Mouse (Mus musculus) brown adipose tissue, adult 24 weeks (tissue): Measurements from ENCODE around the gene Nudt4. TPM values are rescaled to one million over a fixed set of nuclear protein-coding genes. Genes with fewer than 3 reads are reported as not detected.
A peak's percentile ranks its signal among the peaks of the same experiment; 100 is the strongest.

Source experiments
- H3K27ac ChIP-seq: fragments of 200-500 bp; replicated peaks from 2 replicates; pipeline ENCODE4 v1.5.1; 2012; ENCODE audit warnings: low read depth, mild to moderate bottlenecking, low read length
- H3K4me1 ChIP-seq: fragments of 200-500 bp; 2 replicates; pipeline ENCODE4 v1.6.1; 2012; ENCODE audit warnings: low read length, mixed read lengths; ENCODE audit not compliant: control insufficient read depth, insufficient read depth, insufficient read length
- H3K4me3 ChIP-seq: fragments of 200-500 bp; 2 replicates; pipeline ENCODE4 v1.5.1; 2012; ENCODE audit warnings: low read depth, mild to moderate bottlenecking, low read length, moderate library complexity; ENCODE audit not compliant: insufficient read depth
- polyA plus RNA-seq: library from polyadenylated mRNA; stranded (reverse); fragments of >200 nt; gene quantifications from 2 replicates; pipeline ENCODE4 v1.2.4, GENCODE M21; 2012; ENCODE audit not compliant: missing spikeins, insufficient read depth, insufficient read length

The Nudt4 gene
- polyA plus RNA-seq, 1 experiment, result 168 TPM

- no peak overlapping the region for H3K27ac ChIP-seq
- peaks cover 4% of the 10 kb centered on the region for H3K4me1 ChIP-seq
- no peak overlapping the region for H3K4me3 ChIP-seq
Measured at GRCm38 (mm10) chr10:95535399-95536221, 28.3 kb downstream of the Nudt4 start.

GRCm38 (mm10) chr10:95533382-95533781, 30.6 kb downstream of the Nudt4 start:
- Histone ChIP-seq H3K27ac (no peak overlapping the region), H3K4me3 (no peak overlapping the region), H3K4me1 (peaks cover 11% of the 10 kb centered on the region)

- Histone ChIP-seq H3K27ac (no peak overlapping the region), H3K4me3 (no peak overlapping the region)
Measured at GRCm38 (mm10) chr10:95532916-95533315, 31.0 kb downstream of the Nudt4 start.

GRCm38 (mm10) chr10:95530551-95531121, 33.3 kb downstream of the Nudt4 start:
- peaks cover 12% of the 10 kb centered on the region for H3K4me1 ChIP-seq
- H3K27ac ChIP-seq, result peak overlapping the region; percentile 7; the same call in 1 of the 2 replicates
- H3K4me3 ChIP-seq, result no peak overlapping the region

More at GRCm38 (mm10) chr10:95532916-95533315, 31.0 kb downstream of the Nudt4 start:
- H3K4me1 ChIP-seq, result peaks cover 12% of the 10 kb centered on the region

- no peak overlapping the region for H3K4me3 ChIP-seq
- no peak overlapping the region for H3K27ac ChIP-seq
Measured at GRCm38 (mm10) chr10:95526495-95527122, 37.3 kb downstream of the Nudt4 start.

GRCm38 (mm10) chr10:95525871-95526270, 38.1 kb downstream of the Nudt4 start:
- Histone ChIP-seq H3K4me1 (peaks cover 11% of the 10 kb centered on the region; the same call in 1 of the 2 replicates), H3K4me3 (no peak overlapping the region), H3K27ac (no peak overlapping the region)

More at GRCm38 (mm10) chr10:95526495-95527122, 37.3 kb downstream of the Nudt4 start:
- peaks cover 11% of the 10 kb centered on the region; the same call in 1 of the 2 replicates for H3K4me1 ChIP-seq

- H3K4me1 ChIP-seq, result peaks cover 7% of the 10 kb centered on the region
- H3K27ac ChIP-seq, result no peak overlapping the region
- H3K4me3 ChIP-seq, result no peak overlapping the region
Measured at GRCm38 (mm10) chr10:95525037-95525675, 38.8 kb downstream of the Nudt4 start.

- Histone ChIP-seq H3K27ac (no peak overlapping the region), H3K4me3 (no peak overlapping the region), H3K4me1 (peaks cover 2% of the 10 kb centered on the region; the same call in 1 of the 2 replicates)
Measured at GRCm38 (mm10) chr10:95517656-95518055, 46.3 kb downstream of the Nudt4 start.

- Histone ChIP-seq H3K27ac (peak overlapping the region; percentile 79), H3K4me3 (peak overlapping the region; percentile 96), H3K4me1 (0 out of 2 replicates have a peak, but pooled peaks cover 2% of the 10 kb centered on the region)
Measured at GRCm38 (mm10) chr10:95515293-95515931, 48.5 kb downstream of the Nudt4 start.

- Histone ChIP-seq H3K27ac (peak within 1 kb of the TSS; percentile 79), H3K4me1 (0 out of 2 replicates have a peak, but pooled peaks cover 2% of the 10 kb centered on the region), H3K4me3 (peak within 1 kb of the TSS; percentile 96)
Measured at GRCm38 (mm10) chr10:95514656-95515292, 49.2 kb downstream of the Nudt4 start, which contains the start of gene Ube2n. Gene Ube2n, plus strand, starts transcription at chr10:95515145.

- Histone ChIP-seq H3K4me1 (peaks cover 8% of the 10 kb centered on the region; the same call in 1 of the 2 replicates), H3K27ac (peak overlapping the region; percentile 43), H3K4me3 (peak overlapping the region; percentile 60)
Measured at GRCm38 (mm10) chr10:95513768-95514556, 50.0 kb downstream of the Nudt4 start.

GRCm38 (mm10) chr10:95512635-95513034, 51.3 kb downstream of the Nudt4 start:
- no peak overlapping the region for H3K4me3 ChIP-seq
- H3K27ac ChIP-seq, result no peak overlapping the region
- peaks cover 11% of the 10 kb centered on the region; the same call in 1 of the 2 replicates for H3K4me1 ChIP-seq

- H3K4me1 ChIP-seq, result peaks cover 9% of the 10 kb centered on the region; the same call in 1 of the 2 replicates
- peak overlapping the region; percentile 14; the same call in 1 of the 2 replicates for H3K27ac ChIP-seq
- no peak overlapping the region for H3K4me3 ChIP-seq
Measured at GRCm38 (mm10) chr10:95509263-95509662, 54.7 kb downstream of the Nudt4 start.
